Mouse (Mus musculus) midbrain, postnatal 0 days (tissue): ENCODE data around the gene Zfr2. TPM values are rescaled to one million over a fixed set of nuclear protein-coding genes. Genes with fewer than 3 reads are reported as not detected.

Experiments used
- ATAC-seq: fragments of 200-750 bp; cut with Nextera tagmentation; 2 replicates; pipeline ENCODE4 v1.8.0; 2017; ENCODE audit warnings: moderate number of reproducible peaks, mild to moderate bottlenecking, moderate TSS enrichment, moderate library complexity; ENCODE audit not compliant: low FRiP score
- DNase-seq: peaks from one replicate; pipeline ENCODE4 v3.0.0-alpha.2; 2015; ENCODE audit warnings: low spot score
- H3K27ac ChIP-seq: fragments of 300-500 bp; sonication (generic); 2 replicates; pipeline ENCODE4 v1.5.1; 2014; ENCODE audit warnings: low read depth, mild to moderate bottlenecking, low read length, mixed read lengths
- H3K27me3 ChIP-seq: fragments of 300-500 bp; sonication (generic); 2 replicates; pipeline ENCODE4 v1.6.1; 2014; ENCODE audit warnings: low read length, control low read depth, mixed read lengths; ENCODE audit not compliant: insufficient read depth
- H3K36me3 ChIP-seq: fragments of 300-500 bp; sonication (generic); 2 replicates; pipeline ENCODE4 v1.6.1; 2014; ENCODE audit warnings: low read length, control low read depth, mixed read lengths; ENCODE audit not compliant: insufficient read depth
- H3K4me1 ChIP-seq: fragments of 300-500 bp; sonication (generic); 2 replicates; pipeline ENCODE4 v1.6.1; 2014; ENCODE audit warnings: mild to moderate bottlenecking, control low read depth, antibody characterized with exemption, low read length, mixed read lengths; ENCODE audit not compliant: insufficient read depth
- H3K4me2 ChIP-seq: fragments of 300-500 bp; sonication (generic); 2 replicates; pipeline ENCODE4 v1.6.1; 2014; ENCODE audit warnings: low read depth, mild to moderate bottlenecking, low read length, mixed read lengths; ENCODE audit not compliant: poor library complexity, severe bottlenecking
- H3K4me3 ChIP-seq: fragments of 300-500 bp; sonication (generic); 2 replicates; pipeline ENCODE4 v1.5.1; 2014; ENCODE audit warnings: low read depth, mild to moderate bottlenecking, low read length, moderate library complexity
- H3K9ac ChIP-seq: fragments of 300-500 bp; sonication (generic); replicated peaks from 2 replicates; pipeline ENCODE4 v1.6.1; 2014; ENCODE audit warnings: mild to moderate bottlenecking, low read length, moderate library complexity, mixed read lengths; ENCODE audit not compliant: poor library complexity, severe bottlenecking
- H3K9me3 ChIP-seq: fragments of 300-500 bp; sonication (generic); 2 replicates; pipeline ENCODE4 v1.6.1; 2016; ENCODE audit warnings: low read length, control low read depth
- CTCF ChIP-seq: IDR thresholded peaks from 2 replicates; pipeline ENCODE4 v1.5.1; 2016; ENCODE audit warnings: antibody characterized with exemption, mild to moderate bottlenecking
- WGBS: fragments of 180-500 bp; shearing (Covaris S2); extraction: QIAGEN DNeasy Blood & Tissue Kit; methylation state at CpG from one replicate; pipeline ENCODE4 v1.1.7; 2014; 5-methylcytosine and 5-hydroxymethylcytosine counted together
- polyA plus RNA-seq: library from polyadenylated mRNA; unstranded; fragments of >200 nt; fragmentation: Nextera tagmentation; extraction: Ambion mirVana; gene quantifications from 2 replicates; pipeline ENCODE4 v1.2.1, GENCODE M21; 2015
- total RNA-seq: library from RNA; depleted of rRNA; stranded (reverse); fragments of >200 nt; gene quantifications from 2 replicates; pipeline ENCODE4 v1.2.3, GENCODE M21; 2014

Zfr2 gene
- total and polyA plus RNA-seq, 2 experiments from 2014 or later, result 25.3 to 61.3 TPM

DNA sequence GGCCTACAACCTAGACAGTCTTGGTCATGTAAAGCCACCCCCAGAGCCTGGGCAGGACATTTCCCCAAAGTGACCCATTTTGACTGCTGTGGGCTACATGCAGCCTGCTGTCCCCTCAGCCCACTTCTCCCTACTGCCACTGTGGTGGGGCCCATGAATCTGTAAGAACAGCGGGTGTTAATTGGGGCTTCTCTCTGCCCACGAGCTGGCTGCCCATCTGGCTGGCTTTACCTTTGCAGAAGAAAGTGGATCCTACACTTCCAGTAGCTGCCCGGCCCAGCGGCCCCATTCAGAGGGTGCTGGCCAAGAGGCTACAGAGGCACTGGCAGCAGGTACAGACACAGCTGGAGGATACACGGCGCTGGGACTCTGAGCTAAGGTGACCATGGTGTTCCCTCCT is 12.2 kb downstream of the Zfr2 start:
- Histone ChIP-seq H3K4me3 (no peak overlapping the region), H3K9me3 (no peaks in the 10 kb centered on the region), H3K27me3 (no peaks in the 10 kb centered on the region), H3K4me2 (no peak overlapping the region), H3K36me3 (peaks cover 16% of the 10 kb centered on the region), H3K9ac (no peak overlapping the region), H3K27ac (no peak overlapping the region), H3K4me1 (no peaks in the 10 kb centered on the region)
- ATAC-seq, result no peak
- TF ChIP-seq CTCF, result no peak
- WGBS, result 93% methylated on average over 6 of the region's 6 CpGs
- DNase-seq, result no peak

DNA sequence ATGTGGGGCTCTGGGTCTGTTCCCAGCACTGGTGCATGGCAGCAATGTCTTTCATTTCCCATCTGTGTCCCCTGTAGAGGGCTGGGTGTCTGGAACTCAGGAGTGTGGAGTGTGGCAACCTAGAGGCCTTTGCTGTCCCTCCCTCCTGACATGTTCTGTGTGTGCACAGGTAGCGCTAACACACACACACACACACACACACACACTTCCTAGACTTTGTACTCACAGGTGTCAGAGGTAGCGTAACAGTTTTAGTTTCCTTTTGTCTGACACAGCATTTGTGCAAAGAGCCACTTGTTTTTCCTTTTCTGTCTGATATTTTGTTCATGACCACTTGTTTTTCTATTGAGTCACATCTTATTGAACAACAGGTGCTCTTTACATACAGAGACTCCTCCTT is 14.8 kb downstream of the Zfr2 start:
- no peak overlapping the region for H3K4me2 ChIP-seq
- no peak for TF ChIP-seq CTCF
- no peak overlapping the region for H3K4me3 ChIP-seq
- WGBS, result 93% methylated on average over 2 of the region's 2 CpGs
- peaks cover 19% of the 10 kb centered on the region for H3K36me3 ChIP-seq
- H3K27me3 ChIP-seq, result no peaks in the 10 kb centered on the region
- no peak overlapping the region for H3K9ac ChIP-seq
- no peak for ATAC-seq
- peaks cover 4% of the 10 kb centered on the region; the same call in 1 of the 2 replicates for H3K4me1 ChIP-seq
- H3K9me3 ChIP-seq, result no peaks in the 10 kb centered on the region
- DNase-seq, result no peak
- no peak overlapping the region for H3K27ac ChIP-seq

DNA sequence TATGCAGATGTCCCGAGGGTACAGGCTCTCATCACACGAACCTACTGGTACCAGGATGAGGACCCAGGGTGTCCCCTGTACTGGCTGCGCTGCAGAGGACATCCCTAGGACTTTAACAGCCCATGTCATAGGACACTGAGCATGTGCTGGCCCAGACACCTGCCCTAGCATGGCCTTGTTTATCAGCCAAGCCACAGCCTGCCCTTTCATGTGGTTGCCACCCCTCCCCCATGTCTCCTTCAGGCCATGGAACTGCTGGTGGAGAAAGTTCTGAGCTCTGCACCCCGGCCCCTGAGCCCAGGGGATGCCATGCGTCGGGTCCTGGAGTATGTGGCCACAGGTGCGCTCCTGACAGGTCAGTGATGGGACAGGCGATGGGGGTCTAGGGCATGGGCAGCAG is 16.5 kb downstream of the Zfr2 start:
- TF ChIP-seq CTCF, result no peak
- Histone ChIP-seq H3K4me1 (peaks cover 4% of the 10 kb centered on the region; the same call in 1 of the 2 replicates), H3K4me3 (no peak overlapping the region), H3K27me3 (no peaks in the 10 kb centered on the region), H3K36me3 (peaks cover 18% of the 10 kb centered on the region), H3K4me2 (no peak overlapping the region), H3K27ac (no peak overlapping the region), H3K9me3 (no peaks in the 10 kb centered on the region), H3K9ac (no peak overlapping the region)
- WGBS, result 85% methylated on average over 8 of the region's 8 CpGs
- no peak for ATAC-seq
- DNase-seq, result no peak

- ATAC-seq, result peak; percentile 76
- WGBS, result 5% methylated on average over 39 of the region's 44 CpGs
- DNase-seq, result peak; percentile 86
Measured at GRCm38 (mm10) chr10:81252424-81253419, 19.8 kb downstream of the Zfr2 start, which contains the start of gene Matk. Gene Matk (plus strand): TSS chr10:81252935.

DNA sequence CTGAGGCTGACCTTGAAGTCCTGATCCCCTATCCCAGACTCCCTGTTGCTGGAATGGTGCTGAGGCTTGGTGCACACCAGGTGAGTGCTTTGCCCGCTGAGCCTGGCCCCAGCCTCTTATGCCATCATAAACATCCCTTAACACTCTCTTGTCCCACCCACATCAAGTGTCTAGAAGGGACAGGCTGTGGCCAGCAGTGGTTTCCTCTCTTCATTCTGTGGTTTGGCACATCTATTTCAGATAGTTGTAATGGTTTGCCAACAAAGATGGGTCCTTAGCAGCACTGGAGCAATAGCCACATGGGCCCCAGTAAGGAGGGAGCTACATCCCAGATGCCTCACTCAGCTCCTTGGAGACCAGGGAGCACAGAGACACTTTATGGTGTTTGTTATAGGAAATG is 21.9 kb downstream of the Zfr2 start:
- H3K27ac ChIP-seq, result no peak overlapping the region
- H3K27me3 ChIP-seq, result peaks cover 15% of the 10 kb centered on the region; the same call in 1 of the 2 replicates
- no peak for TF ChIP-seq CTCF
- H3K9ac ChIP-seq, result no peak overlapping the region
- ATAC-seq (no peak), DNase-seq (no peak)
- no peaks in the 10 kb centered on the region for H3K9me3 ChIP-seq
- H3K36me3 ChIP-seq, result peaks cover 10% of the 10 kb centered on the region
- no peak overlapping the region for H3K4me3 ChIP-seq
- WGBS, result 70% methylated on average over 1 of the region's 1 CpGs
- H3K4me2 ChIP-seq, result no peak overlapping the region
- H3K4me1 ChIP-seq, result peaks cover 20% of the 10 kb centered on the region

More at GRCm38 (mm10) chr10:81252424-81253419, 19.8 kb downstream of the Zfr2 start, which contains the start of gene Matk:
- H3K4me1 ChIP-seq, result peaks cover 7% of the 10 kb centered on the region
- peak within 1 kb of the TSS; percentile 69 for H3K27ac ChIP-seq
- H3K27me3 ChIP-seq, result peaks cover under 1% of the 10 kb centered on the region; the same call in 1 of the 2 replicates
- peak within 1 kb of the TSS; percentile 68 for H3K4me2 ChIP-seq
- H3K9me3 ChIP-seq, result no peaks in the 10 kb centered on the region
- H3K9ac ChIP-seq, result peak within 1 kb of the TSS; percentile 46
- peak within 1 kb of the TSS; percentile 36 for H3K4me3 ChIP-seq
- TF ChIP-seq CTCF, result peak; percentile 58
- peaks cover 15% of the 10 kb centered on the region for H3K36me3 ChIP-seq
